Mouse (Mus musculus) heart, adult 2 months (tissue): ENCODE measurements at regions not wholly inside any gene's neighbourhood (a gene's known extent, or its start where the extent isn't known, plus 50 kb on each side); places are given as distances from the start of the nearest gene placed in this dataset.

Experiments
- CTCF ChIP-seq: fragments of 200-600 bp; IDR thresholded peaks from 2 replicates; pipeline ENCODE4 v1.8.1; 2022; ENCODE audit warnings: antibody characterized with exemption, mild to moderate bottlenecking, moderate library complexity
- EP300 ChIP-seq: fragments of 200-500 bp; IDR thresholded peaks from 2 replicates; pipeline ENCODE4 v1.6.1; 2011; ENCODE audit warnings: low read depth, low read length, control low read depth; ENCODE audit not compliant: insufficient read depth
- POLR2A ChIP-seq: fragments of 200-500 bp; IDR thresholded peaks from 2 replicates; pipeline ENCODE4 v1.6.1; 2011; ENCODE audit warnings: mild to moderate bottlenecking, low read depth, low read length, control low read depth; ENCODE audit not compliant: insufficient read depth

GRCm38 (mm10) chr13:60545999-60546733 lies 55.6 kb upstream of the Dapk1 start:
- TF ChIP-seq CTCF, result no peak
- no peak for TF ChIP-seq EP300
- no peak for TF ChIP-seq POLR2A
